Mouse (Mus musculus): ENCODE data around the gene Amz1. TPM values are rescaled to one million over a fixed set of nuclear protein-coding genes. Genes with fewer than 3 reads are reported as not detected.

The Amz1 gene
- polyA plus RNA-seq, 1 experiment from 2014 or later, result 3.3 TPM

DNA sequence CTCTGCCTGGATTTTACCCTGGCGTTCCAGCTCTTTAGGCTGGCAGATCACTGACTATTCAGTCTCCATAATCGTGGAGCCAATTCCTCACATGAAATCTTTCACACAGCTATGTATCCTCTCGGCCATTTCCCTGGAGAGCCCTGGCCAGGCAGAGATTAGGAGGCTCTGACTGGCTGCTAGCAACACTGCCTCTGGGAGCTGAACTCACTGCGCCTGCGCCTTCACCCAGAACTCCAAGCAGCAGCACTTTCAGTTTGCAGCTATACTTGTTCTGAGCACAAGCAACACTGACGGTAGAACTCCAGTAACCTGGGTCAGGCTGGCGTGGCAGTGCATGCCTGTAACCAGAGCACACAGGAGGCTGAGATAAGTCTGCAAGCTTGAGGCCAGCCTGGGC is 74.2 kb downstream of the Amz1 start:
- no peak overlapping the region for H3K4me2 ChIP-seq (replicated peaks; ENCODE audit: low read depth, low read length)
- H3K9me3 ChIP-seq (ENCODE audit: low read length), result no peaks in the 10 kb centered on the region
- no peak overlapping the region for H3K9ac ChIP-seq (replicated peaks; ENCODE audit: low read depth)
- H3K4me1 ChIP-seq (ENCODE audit: insufficient read depth, low read depth, low read length), result peaks cover 16% of the 10 kb centered on the region
- TF ChIP-seq EP300 (IDR thresholded peaks at IDR 0.05), result no peak
- no peak for TF ChIP-seq CTCF (IDR thresholded peaks at IDR 0.05)
- no peaks in the 10 kb centered on the region for H3K27me3 ChIP-seq (replicated peaks; ENCODE audit: insufficient read depth, low read length)
- WGBS, result 74% methylated on average over 7 of the region's 7 CpGs
- ATAC-seq (no peak; the same call in 1 of the 2 replicates), DNase-seq (ENCODE audit: low spot score) (no peak)
- no peak overlapping the region for H3K4me3 ChIP-seq (ENCODE audit: low read depth, low read length)
- H3K27ac ChIP-seq (ENCODE audit: low read length), result no peak overlapping the region
- no peaks in the 10 kb centered on the region for H3K36me3 ChIP-seq (ENCODE audit: insufficient read depth, low read length)

DNA sequence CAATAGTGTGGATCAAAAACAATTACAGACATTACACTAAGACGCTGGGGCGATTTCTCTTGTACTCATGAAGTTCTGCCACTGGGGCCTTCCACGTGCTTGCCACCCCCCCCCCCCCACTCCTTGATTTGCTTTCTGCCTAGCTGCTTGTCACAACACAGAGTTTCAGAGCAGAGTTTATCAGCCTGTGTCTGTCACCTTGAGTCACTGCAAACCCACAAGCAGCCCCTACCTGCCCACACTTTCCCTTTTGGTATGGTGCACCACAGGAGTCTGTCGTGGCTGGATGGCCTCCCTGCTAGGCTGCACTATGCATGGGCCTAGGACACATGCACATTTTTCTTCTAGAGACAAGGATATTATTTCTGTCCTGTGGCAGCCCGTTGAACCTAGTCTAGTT is 74.8 kb downstream of the Amz1 start:
- H3K4me2 ChIP-seq (replicated peaks; ENCODE audit: low read depth, low read length), result no peak overlapping the region
- H3K27me3 ChIP-seq (replicated peaks; ENCODE audit: insufficient read depth, low read length), result no peaks in the 10 kb centered on the region
- no peak overlapping the region for H3K27ac ChIP-seq (ENCODE audit: low read length)
- ATAC-seq (no peak), DNase-seq (ENCODE audit: low spot score) (no peak)
- no peak overlapping the region for H3K9ac ChIP-seq (replicated peaks; ENCODE audit: low read depth)
- no peaks in the 10 kb centered on the region for H3K36me3 ChIP-seq (ENCODE audit: insufficient read depth, low read length)
- no peak overlapping the region for H3K4me3 ChIP-seq (ENCODE audit: low read depth, low read length)
- TF ChIP-seq CTCF (IDR thresholded peaks at IDR 0.05) (no peak), EP300 (IDR thresholded peaks at IDR 0.05) (no peak)
- H3K4me1 ChIP-seq (ENCODE audit: insufficient read depth, low read depth, low read length), result peaks cover 10% of the 10 kb centered on the region
- H3K9me3 ChIP-seq (ENCODE audit: low read length), result no peaks in the 10 kb centered on the region
- WGBS, result 63% methylated on average over 5 of the region's 5 CpGs

DNA sequence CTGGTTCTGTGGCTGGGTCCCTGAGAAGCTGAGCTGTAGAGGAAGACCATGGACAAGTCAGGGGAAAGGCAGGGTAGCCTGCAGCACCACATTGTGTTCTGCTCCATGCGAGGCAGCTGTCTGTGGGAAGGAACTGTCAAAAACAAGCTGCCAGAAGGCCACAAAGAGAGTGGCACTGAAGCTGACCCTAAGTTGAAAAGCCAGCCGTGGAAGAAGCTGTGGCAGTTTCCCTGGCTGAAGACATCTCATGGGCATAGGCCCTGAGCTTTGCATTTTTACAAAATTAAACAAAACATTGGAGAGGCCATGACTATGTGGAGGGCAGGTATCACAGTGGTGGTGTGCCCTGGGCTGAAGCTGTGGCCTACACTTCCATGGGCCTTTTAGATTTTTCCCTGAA is 75.3 kb downstream of the Amz1 start:
- H3K4me3 ChIP-seq (ENCODE audit: low read depth, low read length), result no peak overlapping the region
- WGBS, result 67% methylated on average over 2 of the region's 2 CpGs
- no peak for TF ChIP-seq EP300 (IDR thresholded peaks at IDR 0.05)
- TF ChIP-seq CTCF (IDR thresholded peaks at IDR 0.05), result no peak
- no peak overlapping the region for H3K9ac ChIP-seq (replicated peaks; ENCODE audit: low read depth)
- peaks cover 10% of the 10 kb centered on the region for H3K4me1 ChIP-seq (ENCODE audit: insufficient read depth, low read depth, low read length)
- DNase-seq (ENCODE audit: low spot score), result no peak
- H3K4me2 ChIP-seq (replicated peaks; ENCODE audit: low read depth, low read length), result no peak overlapping the region
- no peaks in the 10 kb centered on the region for H3K9me3 ChIP-seq (ENCODE audit: low read length)
- H3K36me3 ChIP-seq (ENCODE audit: insufficient read depth, low read length), result no peaks in the 10 kb centered on the region
- H3K27ac ChIP-seq (ENCODE audit: low read length), result no peak overlapping the region
- ATAC-seq, result no peak
- no peaks in the 10 kb centered on the region for H3K27me3 ChIP-seq (replicated peaks; ENCODE audit: insufficient read depth, low read length)

DNA sequence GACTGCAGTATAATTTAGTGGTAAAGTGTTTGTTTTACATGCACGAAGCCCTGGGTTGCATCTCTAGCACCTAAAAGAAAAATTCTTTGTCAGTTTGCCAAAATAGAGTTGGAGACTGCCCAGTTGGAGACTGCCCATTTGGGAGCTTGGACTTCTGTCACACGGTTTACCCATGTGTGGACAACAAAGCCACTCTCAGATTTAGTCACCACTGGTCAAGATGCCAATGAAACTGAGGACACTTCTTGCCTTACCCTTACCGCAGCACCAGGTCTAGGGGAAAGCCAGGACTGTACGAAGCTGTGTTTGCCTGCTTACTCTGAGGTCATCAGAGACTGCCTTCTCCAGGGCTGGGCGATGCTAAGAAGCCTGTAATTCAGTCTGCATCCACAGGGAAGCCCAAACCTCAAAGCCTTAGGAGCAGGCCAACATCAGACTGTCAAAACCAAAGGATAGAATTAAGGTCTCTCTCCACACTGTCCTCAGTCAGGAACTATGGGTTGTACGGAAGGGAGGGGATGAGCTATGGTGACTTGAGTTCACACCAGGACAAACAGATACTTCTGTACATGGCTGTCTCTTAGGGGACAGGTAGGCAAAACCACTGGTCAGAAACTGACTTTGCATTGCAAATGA is 76.5 kb downstream of the Amz1 start:
- Histone ChIP-seq H3K27ac (ENCODE audit: low read length) (no peak overlapping the region), H3K9me3 (ENCODE audit: low read length) (no peaks in the 10 kb centered on the region)
- ATAC-seq, result peak; percentile 78

DNA sequence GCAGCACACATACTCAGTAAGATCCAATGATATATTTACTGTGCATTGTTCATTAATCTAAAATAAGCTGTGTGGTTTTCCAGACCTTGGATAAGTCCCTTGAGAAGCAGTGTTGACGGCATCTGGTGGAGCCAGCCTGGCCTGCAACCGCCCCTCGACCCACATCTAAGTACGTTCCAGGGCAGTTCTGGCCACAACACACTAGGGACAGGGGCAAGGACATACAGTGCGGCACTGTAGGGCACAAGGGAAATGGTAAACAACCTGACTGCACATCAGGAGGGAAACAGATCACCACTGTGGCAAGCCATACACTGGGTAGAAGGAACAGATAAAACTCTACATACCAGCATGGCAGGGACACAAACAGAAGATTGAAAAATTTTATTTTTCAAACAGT is 77.9 kb downstream of the Amz1 start:
- ATAC-seq (no peak), DNase-seq (ENCODE audit: low spot score) (no peak)
- H3K4me3 ChIP-seq (ENCODE audit: low read depth, low read length), result no peak overlapping the region
- no peak overlapping the region for H3K4me2 ChIP-seq (replicated peaks; ENCODE audit: low read depth, low read length)
- H3K9me3 ChIP-seq (ENCODE audit: low read length), result no peaks in the 10 kb centered on the region
- H3K27me3 ChIP-seq (replicated peaks; ENCODE audit: insufficient read depth, low read length), result no peaks in the 10 kb centered on the region
- no peak overlapping the region for H3K27ac ChIP-seq (ENCODE audit: low read length)
- TF ChIP-seq CTCF (IDR thresholded peaks at IDR 0.05) (no peak), EP300 (IDR thresholded peaks at IDR 0.05) (no peak)
- no peaks in the 10 kb centered on the region for H3K36me3 ChIP-seq (ENCODE audit: insufficient read depth, low read length)
- 85% methylated on average over 5 of the region's 5 CpGs for WGBS
- H3K4me1 ChIP-seq (ENCODE audit: insufficient read depth, low read depth, low read length), result peaks cover 10% of the 10 kb centered on the region
- no peak overlapping the region for H3K9ac ChIP-seq (replicated peaks; ENCODE audit: low read depth)

More for the DNA sequence above, 76.5 kb downstream of the Amz1 start:
- TF ChIP-seq CTCF (IDR thresholded peaks at IDR 0.05) (peak; percentile 43), EP300 (IDR thresholded peaks at IDR 0.05) (no peak)
- H3K27me3 ChIP-seq (replicated peaks; ENCODE audit: insufficient read depth, low read length), result no peaks in the 10 kb centered on the region
- 40% methylated on average over 6 of the region's 6 CpGs for WGBS
- no peak overlapping the region for H3K4me2 ChIP-seq (replicated peaks; ENCODE audit: low read depth, low read length)
- no peak overlapping the region for H3K9ac ChIP-seq (replicated peaks; ENCODE audit: low read depth)
- DNase-seq (ENCODE audit: low spot score), result peak; percentile 70
- no peaks in the 10 kb centered on the region for H3K36me3 ChIP-seq (ENCODE audit: insufficient read depth, low read length)
- H3K4me3 ChIP-seq (ENCODE audit: low read depth, low read length), result no peak overlapping the region
- peaks cover 4% of the 10 kb centered on the region; the same call in 1 of the 2 replicates for H3K4me1 ChIP-seq (ENCODE audit: insufficient read depth, low read depth, low read length)

DNA sequence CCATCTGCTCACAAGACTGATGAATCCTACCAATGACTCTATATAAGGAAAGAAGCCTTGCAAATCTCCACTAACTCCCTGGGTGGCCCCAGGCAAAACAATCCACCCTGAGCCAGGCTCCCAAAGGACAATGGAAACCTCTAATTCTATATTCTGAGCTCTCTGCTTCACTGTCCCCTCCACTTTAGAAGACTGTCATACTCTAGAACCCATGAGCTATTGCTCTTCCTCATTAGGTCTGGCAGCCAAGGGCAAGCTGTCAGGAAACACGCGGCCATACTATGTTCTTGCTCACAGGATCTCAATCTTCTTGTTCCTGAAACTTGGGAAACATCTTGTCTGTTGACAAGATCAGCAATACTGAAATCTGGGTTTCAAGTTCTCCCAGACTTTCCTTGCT is 82.3 kb downstream of the Amz1 start:
- no peak for DNase-seq (ENCODE audit: low spot score)
- H3K9ac ChIP-seq (replicated peaks; ENCODE audit: low read depth), result no peak overlapping the region
- H3K4me3 ChIP-seq (ENCODE audit: low read depth, low read length), result no peak overlapping the region
- no peak overlapping the region for H3K4me2 ChIP-seq (replicated peaks; ENCODE audit: low read depth, low read length)
- ATAC-seq, result no peak
- no peak overlapping the region for H3K27ac ChIP-seq (ENCODE audit: low read length)
- no peak for TF ChIP-seq EP300 (IDR thresholded peaks at IDR 0.05)
- no peak for TF ChIP-seq CTCF (IDR thresholded peaks at IDR 0.05)
- H3K4me1 ChIP-seq (ENCODE audit: insufficient read depth, low read depth, low read length), result peaks cover 16% of the 10 kb centered on the region
- H3K27me3 ChIP-seq (replicated peaks; ENCODE audit: insufficient read depth, low read length), result no peaks in the 10 kb centered on the region
- H3K36me3 ChIP-seq (ENCODE audit: insufficient read depth, low read length), result no peaks in the 10 kb centered on the region
- WGBS, result 75% methylated on average over 2 of the region's 2 CpGs
- H3K9me3 ChIP-seq (ENCODE audit: low read length), result no peaks in the 10 kb centered on the region

DNA sequence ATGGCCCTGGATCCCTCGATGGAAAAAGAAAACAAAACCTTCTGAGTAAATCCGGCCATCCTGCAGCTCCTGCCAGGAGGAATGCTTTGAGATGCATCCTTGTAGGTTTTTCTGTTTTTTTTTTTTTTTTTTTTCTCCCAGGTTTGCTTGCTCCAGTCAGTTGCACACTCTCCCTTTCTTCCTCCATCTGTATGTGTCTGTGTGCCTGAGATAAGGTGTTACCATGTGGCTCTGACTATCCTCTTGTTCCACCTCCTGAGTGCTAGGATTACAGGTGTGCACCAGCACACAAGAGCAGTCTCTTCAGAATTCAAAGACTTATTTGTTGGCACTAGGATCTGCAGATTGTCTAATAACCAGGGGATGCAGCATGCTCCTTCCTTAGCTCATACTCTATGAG is 83.0 kb downstream of the Amz1 start:
- Histone ChIP-seq H3K27me3 (replicated peaks; ENCODE audit: insufficient read depth, low read length) (no peaks in the 10 kb centered on the region), H3K4me3 (ENCODE audit: low read depth, low read length) (no peak overlapping the region), H3K27ac (ENCODE audit: low read length) (no peak overlapping the region), H3K4me2 (replicated peaks; ENCODE audit: low read depth, low read length) (no peak overlapping the region), H3K9ac (replicated peaks; ENCODE audit: low read depth) (no peak overlapping the region), H3K9me3 (ENCODE audit: low read length) (no peaks in the 10 kb centered on the region), H3K4me1 (ENCODE audit: insufficient read depth, low read depth, low read length) (peaks cover 20% of the 10 kb centered on the region), H3K36me3 (ENCODE audit: insufficient read depth, low read length) (no peaks in the 10 kb centered on the region)
- DNase-seq (ENCODE audit: low spot score) (no peak), ATAC-seq (no peak)
- WGBS, result 28% methylated on average over 2 of the region's 2 CpGs
- TF ChIP-seq CTCF (IDR thresholded peaks at IDR 0.05) (no peak), EP300 (IDR thresholded peaks at IDR 0.05) (no peak)

Other genes starting within 250 kb of the Amz1 start
- gene Chst12, start 218.6 kb upstream of the Amz1 start, polyA plus RNA-seq (2015; fragmentation: Nextera tagmentation; extraction: Ambion mirVana), result 19.9 and 21.7 TPM in 2 replicates
- gene Grifin, start 159.1 kb upstream of the Amz1 start, polyA plus RNA-seq (2015; fragmentation: Nextera tagmentation; extraction: Ambion mirVana), result not detected in 2 replicates
- 23.1 and 25.5 TPM in 2 replicates for gene Lfng, start 116.8 kb upstream of the Amz1 start, polyA plus RNA-seq (2015; fragmentation: Nextera tagmentation; extraction: Ambion mirVana)
- 18.2 and 19.8 TPM in 2 replicates for gene Ttyh3, start 75.1 kb upstream of the Amz1 start, polyA plus RNA-seq (2015; fragmentation: Nextera tagmentation; extraction: Ambion mirVana)
- gene Iqce, start 21.7 kb upstream of the Amz1 start, polyA plus RNA-seq (2015; fragmentation: Nextera tagmentation; extraction: Ambion mirVana), result 10.3 and 11.0 TPM in 2 replicates
- gene Brat1, start 19.1 kb upstream of the Amz1 start, polyA plus RNA-seq (2015; fragmentation: Nextera tagmentation; extraction: Ambion mirVana), result 15.2 and 16.1 TPM in 2 replicates
- gene Gna12, start 106.3 kb downstream of the Amz1 start, polyA plus RNA-seq (2015; fragmentation: Nextera tagmentation; extraction: Ambion mirVana), result 25.4 and 32.0 TPM in 2 replicates

Measured in lung, postnatal 0 days (tissue).